Mouse (Mus musculus): ENCODE results near the gene Iqschfp.

DNA sequence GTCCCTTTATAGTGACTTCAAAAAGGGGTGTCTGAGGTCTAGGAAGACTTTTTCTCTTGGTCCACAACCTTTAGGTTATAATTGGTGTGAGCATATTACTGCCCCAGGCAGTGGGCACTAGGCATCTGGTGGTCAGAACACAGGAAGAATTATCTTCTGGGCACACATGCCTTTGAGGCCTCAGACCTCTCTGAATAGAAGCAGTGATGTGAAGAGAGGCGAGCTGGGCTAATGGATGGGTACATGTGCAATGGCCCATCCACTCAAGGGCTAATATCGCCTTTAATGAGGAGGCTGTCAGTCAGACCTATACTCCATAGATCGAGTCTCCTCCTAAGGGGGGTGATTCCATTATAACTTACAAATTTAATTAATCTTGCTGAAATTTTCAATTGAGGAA lies 7.7 kb upstream of the Iqschfp start:
- no peak for TF ChIP-seq CTCF (IDR thresholded peaks at IDR 0.05; ENCODE audit: borderline replicate concordance, insufficient read depth, low read depth, low read length)
- TF ChIP-seq POLR2A (IDR thresholded peaks at IDR 0.05; ENCODE audit: borderline replicate concordance, insufficient read depth, low read length), result no peak
